8 mouse cellular contexts compared by ENCODE assay signal in the genomic region with DNA sequence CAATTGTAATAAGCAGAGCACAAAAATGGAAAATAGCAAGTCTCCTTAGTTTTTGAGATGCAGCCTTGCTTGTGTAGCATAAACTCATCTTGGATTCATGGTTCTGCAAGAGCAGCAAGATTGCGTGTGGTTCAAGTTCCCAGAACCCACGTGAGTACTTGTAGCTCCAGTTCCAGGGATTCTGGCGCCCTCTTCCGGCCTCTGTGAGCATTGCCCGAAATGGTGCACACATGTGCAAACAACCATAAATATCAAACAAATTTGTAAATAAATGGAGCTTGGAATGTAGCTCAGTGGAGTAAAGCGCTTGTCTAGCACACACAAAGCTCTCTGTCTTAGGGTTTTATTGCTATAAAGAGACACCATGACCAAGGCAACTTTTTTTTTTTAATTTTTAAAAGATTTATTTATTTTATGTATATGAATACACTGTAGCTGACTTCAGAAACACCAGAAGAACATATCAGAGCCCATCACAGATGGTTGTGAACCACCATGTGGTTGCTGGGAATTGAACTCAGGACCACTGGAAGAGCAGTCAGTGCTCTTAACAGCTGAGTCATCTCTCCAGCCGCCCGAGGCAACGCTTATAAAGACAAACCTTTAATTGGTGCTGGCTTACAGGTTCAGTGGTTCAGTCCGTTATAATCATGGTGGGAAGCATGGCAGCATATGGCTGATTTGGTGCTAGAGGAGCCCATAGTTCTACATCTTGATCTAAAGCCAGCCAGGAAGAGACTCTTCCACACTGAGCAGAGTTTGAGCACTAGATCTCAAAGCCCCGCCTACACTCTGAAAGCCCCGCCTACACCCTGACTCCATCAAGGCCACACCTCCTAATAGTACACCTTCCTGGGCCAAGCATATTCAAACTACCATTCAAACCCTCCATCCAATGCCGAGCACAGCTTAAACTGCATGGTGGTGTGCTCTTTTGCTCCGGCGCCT. TPM values are rescaled to one million over a fixed set of nuclear protein-coding genes. Genes with fewer than 3 reads are reported as not detected.
DNase-seq lines count a peak whose midpoint lies in the region; ATAC-seq and TF ChIP-seq lines count a peak whose summit lies in the region.
"Had no signal": no experiment of that assay in that cellular context is flagged by ENCODE, and none has a peak within 500 bp of the region (broad histone marks: within the 10 kb centered on the region; RNA-seq: fewer than 3 reads in every experiment).

No protein-coding gene starts in this region.

- no peaks in the 10 kb centered on the region for H3K9me3 ChIP-seq in ES-Bruce4 (replicated peaks; ENCODE audit: control insufficient read depth, insufficient read depth, low read length, poor library complexity, severe bottlenecking)
- H3K9me3 ChIP-seq: neural tube, embryonic 12.5 days had no signal

- TF ChIP-seq EP300 in ES-Bruce4 (IDR thresholded peaks at IDR 0.05; ENCODE audit: insufficient read depth, low read depth, low read length): peak; percentile 70

- H3K9ac ChIP-seq in ES-Bruce4 (ENCODE audit: low read depth, poor library complexity, severe bottlenecking): peak overlapping the region; percentile 46
- H3K9ac ChIP-seq: neural tube, embryonic 12.5 days had no signal

- TF ChIP-seq CTCF in ES-Bruce4 (IDR thresholded peaks at IDR 0.05; ENCODE audit: low read depth, low read length): peak; percentile 96

- no peaks in the 10 kb centered on the region for H3K27me3 ChIP-seq in ES-Bruce4 (ENCODE audit: control insufficient read depth, insufficient read depth, low read length, poor library complexity, severe bottlenecking)

- peak; percentile 69 for TF ChIP-seq POLR2A in ES-Bruce4 (IDR thresholded peaks at IDR 0.05; ENCODE audit: insufficient read depth, low read length)

- ATAC-seq in megakaryocyte, adult 5-6 weeks (ENCODE audit: poor library complexity, severe bottlenecking): peak; percentile 72

- H3K36me3 ChIP-seq in ES-Bruce4 (ENCODE audit: control insufficient read depth, insufficient read depth, low read length, poor library complexity, severe bottlenecking): no peaks in the 10 kb centered on the region
- H3K36me3 ChIP-seq: neural tube, embryonic 12.5 days had no signal

- peak; percentile 83 to 95 for DNase-seq in adrenal gland, adult (ENCODE audit: inconsistent age in 2 of 2, low spot score in 1 of 2)
- DNase-seq in embryo, embryonic 10.5 days (ENCODE audit: low spot score): peak; percentile 94
- peak; percentile 53 to 84 for DNase-seq in heart, adult 9 months (ENCODE audit: low spot score in 2 of 2)
- peak; percentile 65 to 77 for DNase-seq in layer of hippocampus, postnatal 36 days
- peak; percentile 74 to 88 for DNase-seq in spleen, adult 18-20 months

- peak overlapping the region; percentile 69 for H3K4me3 ChIP-seq in ES-Bruce4 (ENCODE audit: low read depth, low read length)
- H3K4me3 ChIP-seq: neural tube, embryonic 12.5 days had no signal

- H3K27ac ChIP-seq in ES-Bruce4 (ENCODE audit: insufficient read depth, low read length): peak overlapping the region; percentile 66; the same call in 1 of the 2 replicates
- H3K27ac ChIP-seq: neural tube, embryonic 12.5 days had no signal

- no peaks in the 10 kb centered on the region for H3K4me1 ChIP-seq in ES-Bruce4 (ENCODE audit: control insufficient read depth, insufficient read depth, low read length)

RNA-seq across cellular contexts. Expression of gene Capn1, which starts 2.7 kb away (rescaled TPM):
- 21.8 and 25.2 TPM in 2 replicates for polyA plus RNA-seq in ES-Bruce4 (2011; ENCODE audit: insufficient read depth, insufficient read length, low read depth, missing spikeins)
- 10 to 100 TPM; 20.5 to 26.0 TPM for total RNA-seq in layer of hippocampus, postnatal 36 days (2021)
- total RNA-seq in megakaryocyte, adult 5-6 weeks (2015): 31.1 and 32.2 TPM in 2 replicates
- 53.7 and 54.8 TPM in 2 replicates for total RNA-seq in megakaryocyte, adult 5-6 weeks (2017)

RNA-seq across cellular contexts. Expression of gene Syvn1, which starts 28.0 kb away (rescaled TPM):
- polyA plus RNA-seq in ES-Bruce4 (2011; ENCODE audit: insufficient read depth, insufficient read length, low read depth, missing spikeins): 16.4 and 18.6 TPM in 2 replicates
- 10 to 100 TPM; 46.4 to 52.3 TPM for total RNA-seq in layer of hippocampus, postnatal 36 days (2021)
- total RNA-seq in megakaryocyte, adult 5-6 weeks (2015): 16.8 and 17.8 TPM in 2 replicates
- total RNA-seq in megakaryocyte, adult 5-6 weeks (2017): 6.3 and 7.2 TPM in 2 replicates

RNA-seq across cellular contexts. Expression of gene Slc22a20, which starts 32.5 kb away (rescaled TPM):
- polyA plus RNA-seq in ES-Bruce4 (2011; ENCODE audit: insufficient read depth, insufficient read length, low read depth, missing spikeins): not detected in 2 replicates
- total RNA-seq in layer of hippocampus, postnatal 36 days (2021): not detected
- 0.16 and 0.20 TPM in 2 replicates for total RNA-seq in megakaryocyte, adult 5-6 weeks (2015)
- total RNA-seq in megakaryocyte, adult 5-6 weeks (2017): 1.1 and 1.2 TPM in 2 replicates
- polyA plus RNA-seq: neural tube, embryonic 12.5 days had no signal

RNA-seq across cellular contexts. Expression of gene Mrpl49, which starts 39.2 kb away (rescaled TPM):
- polyA plus RNA-seq in ES-Bruce4 (2011; ENCODE audit: insufficient read depth, insufficient read length, low read depth, missing spikeins): 44.9 and 65.1 TPM in 2 replicates
- total RNA-seq in layer of hippocampus, postnatal 36 days (2021): 10 to 100 TPM; 46.8 to 47.9 TPM
- total RNA-seq in megakaryocyte, adult 5-6 weeks (2015): 28.7 and 35.8 TPM in 2 replicates
- total RNA-seq in megakaryocyte, adult 5-6 weeks (2017): 31.0 and 33.0 TPM in 2 replicates

RNA-seq across cellular contexts. Expression of gene Fau, which starts 39.2 kb away (rescaled TPM):
- 1,239 and 1,271 TPM in 2 replicates for polyA plus RNA-seq in ES-Bruce4 (2011; ENCODE audit: insufficient read depth, insufficient read length, low read depth, missing spikeins)
- 100 to 1,000 TPM; 676 to 701 TPM for total RNA-seq in layer of hippocampus, postnatal 36 days (2021)
- 2,056 and 2,077 TPM in 2 replicates for total RNA-seq in megakaryocyte, adult 5-6 weeks (2015)
- 1,670 and 1,985 TPM in 2 replicates for total RNA-seq in megakaryocyte, adult 5-6 weeks (2017)

Comparison
In these comparisons a context has a peak if more than half of its experiments do, and no peak if none do; other contexts are left out.
1. Peak in every context shown above with its lines: DNase-seq, ATAC-seq, H3K4me3 ChIP-seq and H3K27ac ChIP-seq.